Mouse (Mus musculus): ENCODE data around the gene Dlgap4. TPM values are rescaled to one million over a fixed set of nuclear protein-coding genes. Genes with fewer than 3 reads are reported as not detected.

Dlgap4 gene
- polyA plus RNA-seq, 1 experiment from 2014 or later, result 124 TPM

GRCm38 (mm10) chr2:156743248-156743647 is 129.7 kb downstream of the Dlgap4 start:
- no peak for DNase-seq (ENCODE audit: low spot score)
- no peaks in the 10 kb centered on the region for H3K9me3 ChIP-seq (replicated peaks)
- H3K27me3 ChIP-seq (ENCODE audit: low read depth, poor library complexity, severe bottlenecking), result no peaks in the 10 kb centered on the region
- H3K36me3 ChIP-seq, result peaks cover 67% of the 10 kb centered on the region
- H3K27ac ChIP-seq, result no peak overlapping the region
- no peak overlapping the region for H3K4me3 ChIP-seq
- WGBS, result 61% methylated on average over 3 of the region's 3 CpGs
- H3K4me1 ChIP-seq, result peaks cover 25% of the 10 kb centered on the region

GRCm38 (mm10) chr2:156744414-156744813 is 130.9 kb downstream of the Dlgap4 start:
- WGBS, result 94% methylated on average over 5 of the region's 5 CpGs
- peaks cover 27% of the 10 kb centered on the region for H3K4me1 ChIP-seq
- no peak overlapping the region for H3K4me3 ChIP-seq
- no peak for DNase-seq (ENCODE audit: low spot score)
- peaks cover 73% of the 10 kb centered on the region for H3K36me3 ChIP-seq
- H3K27ac ChIP-seq, result no peak overlapping the region
- no peaks in the 10 kb centered on the region for H3K27me3 ChIP-seq (ENCODE audit: low read depth, poor library complexity, severe bottlenecking)
- no peaks in the 10 kb centered on the region for H3K9me3 ChIP-seq (replicated peaks)

DNA sequence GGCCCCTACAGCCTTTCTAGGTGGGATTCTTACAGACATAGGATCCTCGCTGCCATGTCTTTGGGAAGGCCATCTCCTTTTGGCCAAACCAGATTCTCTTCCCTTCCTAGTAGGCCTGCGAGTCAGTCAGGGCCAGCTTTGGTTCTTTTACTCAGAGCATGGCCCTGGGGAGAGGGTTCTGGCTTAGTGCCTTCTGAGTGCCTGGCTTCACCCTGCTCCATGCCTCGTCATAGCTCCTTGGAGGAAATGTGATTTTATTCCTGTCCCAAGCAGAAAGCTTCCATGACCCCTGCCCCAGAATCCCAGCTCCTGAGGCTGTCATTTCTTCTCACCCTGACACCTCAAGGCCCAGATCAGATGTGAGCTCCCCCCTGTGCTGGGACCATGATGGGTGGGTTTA is 133.8 kb downstream of the Dlgap4 start:
- peaks cover 90% of the 10 kb centered on the region for H3K36me3 ChIP-seq
- no peaks in the 10 kb centered on the region for H3K27me3 ChIP-seq (ENCODE audit: low read depth, poor library complexity, severe bottlenecking)
- no peak for DNase-seq (ENCODE audit: low spot score)
- no peak overlapping the region for H3K27ac ChIP-seq
- WGBS, result 93% methylated on average over 3 of the region's 3 CpGs
- peaks cover 12% of the 10 kb centered on the region for H3K4me1 ChIP-seq
- H3K9me3 ChIP-seq (replicated peaks), result no peaks in the 10 kb centered on the region
- no peak overlapping the region for H3K4me3 ChIP-seq

GRCm38 (mm10) chr2:156749687-156750086 is 136.2 kb downstream of the Dlgap4 start:
- Histone ChIP-seq H3K27ac (no peak overlapping the region), H3K36me3 (peaks cover 97% of the 10 kb centered on the region), H3K9me3 (replicated peaks) (no peaks in the 10 kb centered on the region), H3K4me1 (0 out of 2 replicates have a peak, but pooled peaks cover 2% of the 10 kb centered on the region), H3K4me3 (no peak overlapping the region), H3K27me3 (ENCODE audit: low read depth, poor library complexity, severe bottlenecking) (no peaks in the 10 kb centered on the region)
- DNase-seq (ENCODE audit: low spot score), result no peak
- 93% methylated on average over 8 of the region's 8 CpGs for WGBS

DNA sequence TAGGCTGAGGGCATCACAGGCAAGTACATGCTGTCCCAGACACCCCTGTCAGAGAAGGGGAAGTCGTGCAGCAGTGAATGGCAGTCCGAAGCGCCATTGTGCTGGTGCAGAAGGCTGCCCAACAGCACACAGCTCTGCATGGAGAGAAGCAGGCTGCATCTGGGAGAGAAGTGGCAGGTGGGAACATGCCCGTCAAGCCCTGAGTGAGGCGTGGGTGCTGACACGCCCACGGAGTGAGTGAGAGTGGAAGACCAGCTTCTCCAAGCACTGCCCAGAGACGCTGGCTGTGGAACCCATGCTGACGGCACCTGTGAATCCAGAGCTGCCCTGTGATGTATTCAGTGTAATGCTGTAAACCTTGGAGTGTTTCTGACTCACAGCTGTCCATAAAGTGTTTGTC is 143.4 kb downstream of the Dlgap4 start:
- no peak for DNase-seq (ENCODE audit: low spot score)
- 94% methylated on average over 9 of the region's 9 CpGs for WGBS
- Histone ChIP-seq H3K9me3 (replicated peaks) (peaks cover 10% of the 10 kb centered on the region; the same call in 1 of the 2 replicates), H3K4me1 (peaks cover 5% of the 10 kb centered on the region), H3K27ac (no peak overlapping the region), H3K36me3 (peaks cover 99% of the 10 kb centered on the region), H3K4me3 (no peak overlapping the region), H3K27me3 (ENCODE audit: low read depth, poor library complexity, severe bottlenecking) (no peaks in the 10 kb centered on the region)

DNA sequence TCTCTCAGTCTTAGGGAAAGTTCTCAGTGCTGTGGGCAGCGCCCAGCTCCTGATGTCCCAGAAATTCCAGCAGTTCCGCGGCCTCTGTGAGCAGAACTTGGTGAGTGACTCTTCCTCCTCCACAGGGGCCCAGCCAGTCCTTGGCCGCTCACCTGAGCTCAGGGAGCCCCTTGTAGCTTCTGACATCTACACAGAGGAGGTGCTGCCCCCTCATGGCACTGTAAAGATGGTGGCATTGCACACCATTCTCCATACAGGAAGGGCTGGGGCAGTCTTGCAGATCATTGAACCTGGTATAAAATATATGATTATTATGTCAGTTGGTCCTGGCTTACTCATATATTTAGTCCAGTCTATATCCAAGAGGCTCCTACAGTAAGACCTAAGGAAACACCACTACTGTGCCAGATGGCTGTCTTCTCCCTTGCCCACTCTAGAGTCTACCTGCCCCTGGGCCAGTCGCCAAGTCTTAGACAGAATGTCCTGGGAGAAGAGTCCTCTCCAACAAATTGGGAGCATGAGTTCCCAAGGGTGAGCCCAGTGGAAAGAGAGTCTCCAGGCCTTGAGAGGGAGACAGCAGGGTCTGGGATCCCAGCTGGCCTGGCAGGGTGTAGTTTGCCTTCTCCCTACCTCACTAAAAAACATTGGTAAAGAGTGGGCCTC is 147.5 kb downstream of the Dlgap4 start:
- H3K36me3 ChIP-seq, result peaks cover 92% of the 10 kb centered on the region
- H3K4me1 ChIP-seq, result peaks cover 15% of the 10 kb centered on the region
- H3K4me3 ChIP-seq, result no peak overlapping the region
- H3K27ac ChIP-seq, result no peak overlapping the region
- peaks cover 10% of the 10 kb centered on the region; the same call in 1 of the 2 replicates for H3K9me3 ChIP-seq (replicated peaks)
- DNase-seq (ENCODE audit: low spot score), result no peak
- 88% methylated on average over 5 of the region's 5 CpGs for WGBS
- H3K27me3 ChIP-seq (ENCODE audit: low read depth, poor library complexity, severe bottlenecking), result no peaks in the 10 kb centered on the region

GRCm38 (mm10) chr2:156761521-156762278 is 148.2 kb downstream of the Dlgap4 start:
- WGBS, result 95% methylated on average over 17 of the region's 17 CpGs
- peaks cover 10% of the 10 kb centered on the region; the same call in 1 of the 2 replicates for H3K9me3 ChIP-seq (replicated peaks)
- peaks cover 84% of the 10 kb centered on the region for H3K36me3 ChIP-seq
- DNase-seq (ENCODE audit: low spot score), result no peak
- no peaks in the 10 kb centered on the region for H3K27me3 ChIP-seq (ENCODE audit: low read depth, poor library complexity, severe bottlenecking)
- H3K4me1 ChIP-seq, result peaks cover 15% of the 10 kb centered on the region
- no peak overlapping the region; the same call in 1 of the 2 replicates for H3K27ac ChIP-seq
- no peak overlapping the region for H3K4me3 ChIP-seq

DNA sequence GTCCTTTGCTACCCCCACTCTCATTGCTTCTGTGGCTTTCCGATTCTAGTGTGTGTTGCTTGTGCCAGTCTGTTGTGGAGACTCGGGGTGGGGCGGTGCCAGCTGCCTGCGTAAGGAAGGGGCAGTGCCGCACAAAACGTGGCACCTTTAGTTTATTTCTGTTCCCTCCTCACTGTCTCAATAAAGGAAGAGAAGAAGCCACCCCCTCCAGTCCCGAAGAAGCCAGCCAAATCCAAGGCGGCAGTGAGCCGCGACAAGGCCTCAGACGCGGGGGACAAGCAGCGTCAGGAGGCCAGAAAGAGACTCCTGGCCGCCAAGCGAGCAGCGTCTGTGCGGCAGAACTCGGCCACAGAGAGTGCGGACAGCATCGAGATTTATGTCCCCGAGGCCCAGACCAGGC is 149.0 kb downstream of the Dlgap4 start:
- H3K4me1 ChIP-seq, result peaks cover 15% of the 10 kb centered on the region
- H3K9me3 ChIP-seq (replicated peaks), result peaks cover 7% of the 10 kb centered on the region; the same call in 1 of the 2 replicates
- H3K27ac ChIP-seq, result peak overlapping the region; percentile 15; the same call in 1 of the 2 replicates
- peaks cover 76% of the 10 kb centered on the region for H3K36me3 ChIP-seq
- no peak for DNase-seq (ENCODE audit: low spot score)
- no peak overlapping the region for H3K4me3 ChIP-seq
- 87% methylated on average over 21 of the region's 21 CpGs for WGBS
- no peaks in the 10 kb centered on the region for H3K27me3 ChIP-seq (ENCODE audit: low read depth, poor library complexity, severe bottlenecking)

DNA sequence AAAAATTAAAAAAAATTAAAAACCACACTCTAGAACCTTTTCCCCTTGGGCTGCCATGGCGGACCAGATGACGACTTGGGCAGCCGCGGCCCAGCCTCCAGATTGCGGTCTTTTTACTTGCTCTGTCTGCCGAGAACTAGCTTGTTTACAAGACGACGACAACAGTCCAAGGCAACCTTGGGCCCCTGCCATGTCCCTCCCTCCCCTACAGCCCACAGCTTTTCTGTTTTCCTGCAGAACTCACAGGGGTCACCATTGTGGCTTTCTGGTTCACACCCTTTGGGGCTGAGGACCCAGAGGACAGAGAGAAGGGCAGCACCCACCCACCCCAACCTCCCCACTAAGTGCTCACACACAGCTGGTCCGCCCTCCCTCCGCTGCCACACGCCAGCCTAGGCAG is 149.6 kb downstream of the Dlgap4 start:
- DNase-seq (ENCODE audit: low spot score), result no peak
- Histone ChIP-seq H3K4me3 (no peak overlapping the region), H3K36me3 (peaks cover 70% of the 10 kb centered on the region), H3K27ac (0 out of 2 replicates have a peak overlapping the region, but pooled peaks have one; percentile 19), H3K9me3 (replicated peaks) (peaks cover 3% of the 10 kb centered on the region; the same call in 1 of the 2 replicates), H3K4me1 (peaks cover 15% of the 10 kb centered on the region), H3K27me3 (ENCODE audit: low read depth, poor library complexity, severe bottlenecking) (no peaks in the 10 kb centered on the region)
- WGBS, result 92% methylated on average over 11 of the region's 11 CpGs

GRCm38 (mm10) chr2:156764022-156764421 is 150.5 kb downstream of the Dlgap4 start:
- no peaks in the 10 kb centered on the region for H3K27me3 ChIP-seq (ENCODE audit: low read depth, poor library complexity, severe bottlenecking)
- H3K9me3 ChIP-seq (replicated peaks), result no peaks in the 10 kb centered on the region
- no peak overlapping the region for H3K27ac ChIP-seq
- H3K36me3 ChIP-seq, result peaks cover 61% of the 10 kb centered on the region
- H3K4me1 ChIP-seq, result peaks cover 15% of the 10 kb centered on the region
- 95% methylated on average over 10 of the region's 10 CpGs for WGBS
- no peak overlapping the region for H3K4me3 ChIP-seq
- DNase-seq (ENCODE audit: low spot score), result no peak

DNA sequence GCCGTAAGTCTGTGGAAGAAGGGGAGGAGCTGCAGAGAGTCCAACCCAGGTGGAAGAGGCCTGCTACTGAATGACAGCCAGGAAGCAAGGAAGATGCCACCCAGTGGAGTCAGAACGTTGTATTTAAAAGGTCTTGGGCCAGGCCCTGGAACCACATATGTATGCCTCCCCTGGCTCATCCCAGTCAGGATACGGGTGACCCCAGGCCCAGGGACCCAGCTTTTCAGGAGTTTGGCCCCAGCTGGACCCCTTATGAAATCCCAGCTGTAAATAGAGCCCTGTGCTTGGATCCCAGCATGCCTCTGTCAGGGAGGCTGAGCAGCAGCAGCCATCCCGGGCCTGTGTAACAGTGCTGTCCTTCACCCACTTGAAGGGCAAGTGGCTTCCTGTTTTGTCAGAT is 151.2 kb downstream of the Dlgap4 start:
- peaks cover 15% of the 10 kb centered on the region for H3K4me1 ChIP-seq
- H3K9me3 ChIP-seq (replicated peaks), result no peaks in the 10 kb centered on the region
- H3K27ac ChIP-seq, result no peak overlapping the region
- 70% methylated on average over 4 of the region's 4 CpGs for WGBS
- H3K27me3 ChIP-seq (ENCODE audit: low read depth, poor library complexity, severe bottlenecking), result no peaks in the 10 kb centered on the region
- DNase-seq (ENCODE audit: low spot score), result no peak
- H3K4me3 ChIP-seq, result no peak overlapping the region
- peaks cover 54% of the 10 kb centered on the region for H3K36me3 ChIP-seq

DNA sequence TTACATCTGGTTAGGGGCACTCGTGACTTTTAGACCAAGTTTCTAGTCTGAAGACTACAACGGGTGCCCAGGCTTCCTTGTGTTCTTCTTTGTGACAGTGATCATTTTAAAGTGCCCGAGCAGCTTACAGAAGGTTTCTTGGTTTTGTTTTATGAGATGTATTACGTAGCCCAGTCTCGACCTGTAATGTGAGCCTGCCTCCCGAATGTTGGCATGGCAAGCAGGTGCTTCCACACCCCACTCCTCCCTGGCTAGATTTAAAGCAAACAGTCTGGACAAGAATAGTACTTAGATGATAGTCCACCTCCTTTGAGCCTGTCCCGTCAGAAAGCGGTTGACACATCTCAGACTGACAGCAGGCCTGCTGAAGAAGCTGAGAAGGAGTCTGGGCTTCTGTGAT is 152.1 kb downstream of the Dlgap4 start:
- peaks cover 15% of the 10 kb centered on the region for H3K4me1 ChIP-seq
- H3K9me3 ChIP-seq (replicated peaks), result no peaks in the 10 kb centered on the region
- peaks cover 46% of the 10 kb centered on the region for H3K36me3 ChIP-seq
- H3K27ac ChIP-seq, result no peak overlapping the region
- DNase-seq (ENCODE audit: low spot score), result no peak
- H3K27me3 ChIP-seq (ENCODE audit: low read depth, poor library complexity, severe bottlenecking), result no peaks in the 10 kb centered on the region
- 87% methylated on average over 8 of the region's 8 CpGs for WGBS
- H3K4me3 ChIP-seq, result no peak overlapping the region

All from limb, embryonic 10.5 days (tissue).